Mouse (Mus musculus) embryonic facial prominence, embryonic 14.5 days (tissue): Measurements from ENCODE around the gene Ppm1e. TPM values are rescaled to one million over a fixed set of nuclear protein-coding genes. Genes with fewer than 3 reads are reported as not detected.

Source experiments
- ATAC-seq: fragments of 200-750 bp; cut with Nextera tagmentation; 2 replicates; pipeline ENCODE4 v1.8.0; 2017; ENCODE audit warnings: low read depth, moderate number of reproducible peaks, moderate TSS enrichment
- DNase-seq: peaks from one replicate; pipeline ENCODE4 v3.0.0-alpha.2; 2015; ENCODE audit warnings: low spot score
- H3K27ac ChIP-seq: fragments of 300-500 bp; sonication (generic); replicated peaks from 2 replicates; pipeline ENCODE4 v1.5.1; 2014; ENCODE audit warnings: low read depth, mild to moderate bottlenecking, low read length, moderate library complexity
- H3K27me3 ChIP-seq: fragments of 300-500 bp; sonication (generic); replicated peaks from 2 replicates; pipeline ENCODE4 v1.6.1; 2014; ENCODE audit warnings: low read length; ENCODE audit not compliant: control insufficient read depth, insufficient read depth
- H3K36me3 ChIP-seq: fragments of 300-500 bp; sonication (generic); 2 replicates; pipeline ENCODE4 v1.6.1; 2014; ENCODE audit warnings: low read length, mixed read lengths; ENCODE audit not compliant: control insufficient read depth, insufficient read depth
- H3K4me1 ChIP-seq: fragments of 300-500 bp; sonication (generic); 2 replicates; pipeline ENCODE4 v1.6.1; 2014; ENCODE audit warnings: antibody characterized with exemption, low read length; ENCODE audit not compliant: control insufficient read depth, insufficient read depth
- H3K4me2 ChIP-seq: fragments of 300-500 bp; sonication (generic); 2 replicates; pipeline ENCODE4 v1.6.1; 2014; ENCODE audit warnings: low read depth, mild to moderate bottlenecking, low read length, moderate library complexity, mixed read lengths
- H3K4me3 ChIP-seq: fragments of 300-500 bp; sonication (generic); 2 replicates; pipeline ENCODE4 v1.5.1; 2014; ENCODE audit warnings: low read depth, mild to moderate bottlenecking, low read length
- H3K9ac ChIP-seq: fragments of 300-500 bp; sonication (generic); 2 replicates; pipeline ENCODE4 v1.6.1; 2014; ENCODE audit warnings: low read depth, mild to moderate bottlenecking, low read length, moderate library complexity, mixed read lengths
- H3K9me3 ChIP-seq: fragments of 300-500 bp; sonication (generic); 2 replicates; pipeline ENCODE4 v1.6.1; 2016; ENCODE audit warnings: low read length; ENCODE audit not compliant: control insufficient read depth
- WGBS: fragments of 180-500 bp; shearing (Covaris S2); extraction: QIAGEN DNeasy Blood & Tissue Kit; methylation state at CpG from one replicate; pipeline ENCODE4 v1.1.7; 2014; 5-methylcytosine and 5-hydroxymethylcytosine counted together
- polyA plus RNA-seq: library from polyadenylated mRNA; unstranded; fragments of >200 nt; fragmentation: Nextera tagmentation; extraction: Ambion mirVana; gene quantifications from 2 replicates; pipeline ENCODE4 v1.2.1, GENCODE M21; 2014

Ppm1e gene
- polyA plus RNA-seq, 1 experiment from 2014 or later, result 6.6 TPM

GRCm38 (mm10) chr11:87240141-87240832, 118.5 kb downstream of the Ppm1e start:
- no peak overlapping the region for H3K9ac ChIP-seq
- ATAC-seq (no peak), DNase-seq (no peak)
- H3K4me2 ChIP-seq, result no peak overlapping the region
- no peaks in the 10 kb centered on the region for H3K4me1 ChIP-seq
- 85% methylated on average over 15 of the region's 15 CpGs for WGBS
- H3K9me3 ChIP-seq, result no peaks in the 10 kb centered on the region
- H3K4me3 ChIP-seq, result no peak overlapping the region
- H3K27me3 ChIP-seq, result no peaks in the 10 kb centered on the region
- H3K27ac ChIP-seq, result no peak overlapping the region
- no peaks in the 10 kb centered on the region for H3K36me3 ChIP-seq

GRCm38 (mm10) chr11:87238891-87239530, 119.8 kb downstream of the Ppm1e start:
- no peaks in the 10 kb centered on the region for H3K4me1 ChIP-seq
- no peak overlapping the region for H3K4me2 ChIP-seq
- DNase-seq, result no peak
- no peak overlapping the region for H3K9ac ChIP-seq
- no peaks in the 10 kb centered on the region for H3K27me3 ChIP-seq
- no peaks in the 10 kb centered on the region for H3K9me3 ChIP-seq
- ATAC-seq, result no peak
- H3K27ac ChIP-seq, result no peak overlapping the region
- H3K36me3 ChIP-seq, result no peaks in the 10 kb centered on the region
- no peak overlapping the region for H3K4me3 ChIP-seq
- WGBS, result 85% methylated on average over 7 of the region's 7 CpGs

GRCm38 (mm10) chr11:87235486-87235872, 123.3 kb downstream of the Ppm1e start:
- WGBS, result 67% methylated on average over 5 of the region's 5 CpGs

GRCm38 (mm10) chr11:87234743-87235485, 123.9 kb downstream of the Ppm1e start:
- Histone ChIP-seq H3K4me1 (no peaks in the 10 kb centered on the region), H3K9ac (no peak overlapping the region), H3K9me3 (no peaks in the 10 kb centered on the region), H3K4me3 (no peak overlapping the region), H3K4me2 (no peak overlapping the region), H3K27ac (no peak overlapping the region), H3K27me3 (no peaks in the 10 kb centered on the region), H3K36me3 (no peaks in the 10 kb centered on the region)
- WGBS, result 91% methylated on average over 12 of the region's 12 CpGs
- ATAC-seq, result no peak
- no peak for DNase-seq

More at GRCm38 (mm10) chr11:87235486-87235872, 123.3 kb downstream of the Ppm1e start:
- DNase-seq, result no peak
- no peak overlapping the region for H3K4me3 ChIP-seq
- H3K27ac ChIP-seq, result no peak overlapping the region
- H3K9ac ChIP-seq, result no peak overlapping the region
- H3K27me3 ChIP-seq, result no peaks in the 10 kb centered on the region
- ATAC-seq, result no peak
- no peaks in the 10 kb centered on the region for H3K9me3 ChIP-seq
- H3K4me1 ChIP-seq, result no peaks in the 10 kb centered on the region
- no peaks in the 10 kb centered on the region for H3K36me3 ChIP-seq
- H3K4me2 ChIP-seq, result no peak overlapping the region

- H3K27me3 ChIP-seq, result no peaks in the 10 kb centered on the region
- H3K4me1 ChIP-seq, result no peaks in the 10 kb centered on the region
- no peak for ATAC-seq
- H3K36me3 ChIP-seq, result no peaks in the 10 kb centered on the region
- H3K9me3 ChIP-seq, result no peaks in the 10 kb centered on the region
- no peak overlapping the region for H3K4me2 ChIP-seq
- no peak for DNase-seq
- H3K9ac ChIP-seq, result no peak overlapping the region
- H3K27ac ChIP-seq, result no peak overlapping the region
- H3K4me3 ChIP-seq, result no peak overlapping the region
- WGBS, result 87% methylated on average over 5 of the region's 5 CpGs
These were observed 125.4 kb downstream of the Ppm1e start for GRCm38 (mm10) chr11:87233377-87233776.

GRCm38 (mm10) chr11:87227056-87227455, 131.8 kb downstream of the Ppm1e start:
- Histone ChIP-seq H3K4me2 (no peak overlapping the region), H3K4me1 (no peaks in the 10 kb centered on the region)

GRCm38 (mm10) chr11:87222686-87223085, 136.1 kb downstream of the Ppm1e start:
- ATAC-seq (no peak), DNase-seq (no peak)
- Histone ChIP-seq H3K4me3 (no peak overlapping the region), H3K9ac (no peak overlapping the region), H3K4me1 (no peaks in the 10 kb centered on the region), H3K9me3 (no peaks in the 10 kb centered on the region), H3K36me3 (peaks cover 17% of the 10 kb centered on the region), H3K27me3 (no peaks in the 10 kb centered on the region), H3K4me2 (no peak overlapping the region), H3K27ac (no peak overlapping the region)
- WGBS, result 75% methylated on average over 3 of the region's 3 CpGs

More at GRCm38 (mm10) chr11:87227056-87227455, 131.8 kb downstream of the Ppm1e start:
- Histone ChIP-seq H3K27me3 (no peaks in the 10 kb centered on the region), H3K27ac (no peak overlapping the region), H3K9me3 (no peaks in the 10 kb centered on the region), H3K9ac (no peak overlapping the region), H3K4me3 (no peak overlapping the region), H3K36me3 (peaks cover 9% of the 10 kb centered on the region)
- DNase-seq (no peak), ATAC-seq (no peak)
- 82% methylated on average over 5 of the region's 5 CpGs for WGBS

GRCm38 (mm10) chr11:87212313-87212712, 146.5 kb downstream of the Ppm1e start:
- Histone ChIP-seq H3K4me1 (no peaks in the 10 kb centered on the region), H3K9me3 (no peaks in the 10 kb centered on the region), H3K9ac (no peak overlapping the region), H3K4me3 (no peak overlapping the region), H3K27me3 (no peaks in the 10 kb centered on the region), H3K4me2 (no peak overlapping the region), H3K27ac (no peak overlapping the region), H3K36me3 (0 out of 2 replicates have a peak, but pooled peaks cover 11% of the 10 kb centered on the region)
- no peak for ATAC-seq
- DNase-seq, result no peak
- 78% methylated on average over 5 of the region's 5 CpGs for WGBS
